23 mouse cellular contexts compared by ENCODE assay signal in genomic region chr1:154677677-154678076, GRCm38 (mm10).
"Had no signal": no experiment of that assay in that cellular context is flagged by ENCODE, and none has a peak within 500 bp of the region (broad histone marks: within the 10 kb centered on the region; RNA-seq: fewer than 3 reads in every experiment).

No protein-coding gene starts in this region.

- H3K9ac ChIP-seq: kidney, embryonic 15.5 days; limb, embryonic 13.5 days; liver, embryonic 14.5 days; liver, postnatal 0 days; lung, embryonic 14.5 days; midbrain, embryonic 12.5 days; neural tube, embryonic 13.5 days had no signal

- DNase-seq: kidney, adult 11 months; kidney, adult 8-10 months; kidney, postnatal 10 days; kidney, postnatal 36 days; liver; liver, postnatal 0 days; lung, embryonic 14.5 days; retina, postnatal 1 day; right cerebral cortex, postnatal 25 days; spleen, adult 18-20 months; thymus, adult 2 months; thymus, postnatal 14 days; thymus, postnatal 4 days had no signal

- H3K36me3 ChIP-seq: kidney, embryonic 15.5 days; limb, embryonic 10.5 days; limb, embryonic 13.5 days; midbrain, embryonic 12.5 days; neural tube, embryonic 13.5 days had no signal

- ATAC-seq: liver, postnatal 0 days; lung, postnatal 0 days had no signal

- H3K4me3 ChIP-seq: kidney, embryonic 15.5 days; limb, embryonic 10.5 days; limb, embryonic 13.5 days; midbrain, embryonic 12.5 days; myocyte; neural tube, embryonic 13.5 days had no signal

- H3K27ac ChIP-seq: kidney, embryonic 15.5 days; limb, embryonic 10.5 days; limb, embryonic 13.5 days; liver, embryonic 14.5 days; macrophage; midbrain, embryonic 12.5 days; neural tube, embryonic 13.5 days; stomach, postnatal 0 days had no signal

- H3K4me2 ChIP-seq: kidney, embryonic 15.5 days; limb, embryonic 13.5 days; lung, embryonic 14.5 days; midbrain, embryonic 12.5 days; neural tube, embryonic 13.5 days had no signal

- H3K9me3 ChIP-seq: kidney, embryonic 15.5 days; limb, embryonic 10.5 days; limb, embryonic 13.5 days; midbrain, embryonic 12.5 days; neural tube, embryonic 13.5 days had no signal

- H3K27me3 ChIP-seq: kidney, embryonic 15.5 days; limb, embryonic 13.5 days; midbrain, embryonic 12.5 days; neural tube, embryonic 13.5 days had no signal

- H3K4me1 ChIP-seq: kidney, embryonic 15.5 days; limb, embryonic 10.5 days; midbrain, embryonic 12.5 days; neural tube, embryonic 13.5 days had no signal
